Mouse (Mus musculus) splenic B cell, adult 2 months (primary cell): ENCODE data around the gene Fbrsl1.

Experiments
- DNase-seq: peaks from one replicate; pipeline ENCODE4 v3.0.0-alpha.2; 2011; ENCODE audit warnings: low read depth, low spot score
- H3K27me3 ChIP-seq: 2 replicates; pipeline ENCODE4 v1.6.1; 2012; ENCODE audit warnings: mild to moderate bottlenecking, low read length, moderate library complexity, mixed read lengths; ENCODE audit not compliant: control insufficient read depth, poor library complexity, insufficient read depth, severe bottlenecking
- H3K36me3 ChIP-seq: 2 replicates; pipeline ENCODE4 v1.6.1; 2012; ENCODE audit warnings: mild to moderate bottlenecking, low read length, moderate library complexity, mixed read lengths; ENCODE audit not compliant: control insufficient read depth, poor library complexity, insufficient read depth, severe bottlenecking

Gene Fbrsl1

DNA sequence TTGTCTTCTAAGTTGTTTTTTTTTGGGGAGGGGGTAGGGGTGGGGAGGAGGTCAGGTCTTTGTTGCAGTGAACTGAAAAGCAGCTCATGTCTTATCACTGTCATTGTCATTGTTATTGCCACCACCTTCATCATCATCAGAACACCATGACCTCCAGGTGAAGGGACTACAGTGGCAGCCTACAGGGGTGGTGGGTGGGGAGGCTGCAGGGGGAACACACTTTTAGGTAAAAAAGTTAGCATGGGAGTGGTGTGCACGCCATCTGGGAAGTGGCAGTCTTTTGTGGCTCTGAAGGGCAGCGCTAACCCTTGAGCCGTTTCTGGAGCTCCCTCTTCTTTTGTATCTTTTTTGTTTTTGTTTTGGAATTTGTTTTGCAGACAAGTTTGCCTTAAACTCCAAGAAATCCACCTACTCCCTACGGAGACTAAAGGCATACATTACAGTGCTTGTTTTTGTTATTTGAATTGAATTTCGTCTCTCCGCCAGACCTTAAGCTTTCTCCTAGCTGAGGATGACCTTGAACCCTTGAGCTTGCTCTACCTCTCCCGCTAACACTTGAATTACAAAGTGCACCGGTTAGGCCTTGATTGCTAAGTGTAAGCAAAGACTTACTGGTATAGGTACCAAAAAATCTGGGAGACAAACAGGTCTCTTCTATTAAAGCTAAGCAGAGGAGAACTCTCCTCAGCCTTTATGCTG, 21.1 kb upstream of the Fbrsl1 start:
- Histone ChIP-seq H3K36me3 (no peaks in the 10 kb centered on the region), H3K27me3 (no peaks in the 10 kb centered on the region)
- no peak for DNase-seq

DNA sequence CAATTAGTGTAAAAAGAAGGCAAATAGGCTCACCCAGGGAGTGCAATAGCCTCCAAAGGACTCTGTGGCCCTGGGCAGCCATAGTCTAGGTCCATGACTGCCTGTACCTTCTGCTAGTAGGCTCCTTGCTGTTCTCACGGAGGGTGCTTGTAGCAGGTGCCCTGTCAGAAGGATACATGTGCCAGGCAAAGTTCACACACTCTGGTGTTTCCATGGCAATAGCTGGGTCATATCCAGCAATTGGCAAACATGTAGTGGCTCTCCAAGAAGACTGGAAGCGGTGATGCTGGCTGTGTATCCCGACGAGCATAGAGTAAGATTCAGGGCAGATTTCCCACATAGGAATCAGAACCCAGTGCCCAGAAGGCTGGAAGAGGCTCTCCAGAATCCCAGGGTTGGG, 20.0 kb upstream of the Fbrsl1 start:
- Histone ChIP-seq H3K27me3 (no peaks in the 10 kb centered on the region), H3K36me3 (no peaks in the 10 kb centered on the region)
- no peak for DNase-seq

DNA sequence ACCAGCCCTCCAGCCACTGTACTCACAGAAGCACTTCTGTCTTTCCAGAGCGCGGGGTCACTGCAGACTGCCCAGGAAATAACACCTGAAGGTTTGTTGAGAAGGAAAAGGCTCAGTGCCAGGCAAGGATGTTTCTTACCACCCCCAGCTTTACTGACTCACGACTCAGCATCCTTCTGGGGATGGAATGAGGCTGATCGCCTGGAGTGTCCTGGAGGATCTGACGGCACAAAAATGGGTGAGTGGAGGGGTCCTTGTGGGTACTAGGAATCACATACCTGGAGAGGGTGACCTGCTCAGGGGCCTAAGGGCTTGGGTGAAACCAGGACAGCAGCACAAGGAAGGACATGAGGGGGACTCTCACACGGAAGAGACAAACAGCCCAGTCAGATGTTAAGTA, 19.4 kb upstream of the Fbrsl1 start:
- no peaks in the 10 kb centered on the region for H3K27me3 ChIP-seq
- DNase-seq, result no peak

DNA sequence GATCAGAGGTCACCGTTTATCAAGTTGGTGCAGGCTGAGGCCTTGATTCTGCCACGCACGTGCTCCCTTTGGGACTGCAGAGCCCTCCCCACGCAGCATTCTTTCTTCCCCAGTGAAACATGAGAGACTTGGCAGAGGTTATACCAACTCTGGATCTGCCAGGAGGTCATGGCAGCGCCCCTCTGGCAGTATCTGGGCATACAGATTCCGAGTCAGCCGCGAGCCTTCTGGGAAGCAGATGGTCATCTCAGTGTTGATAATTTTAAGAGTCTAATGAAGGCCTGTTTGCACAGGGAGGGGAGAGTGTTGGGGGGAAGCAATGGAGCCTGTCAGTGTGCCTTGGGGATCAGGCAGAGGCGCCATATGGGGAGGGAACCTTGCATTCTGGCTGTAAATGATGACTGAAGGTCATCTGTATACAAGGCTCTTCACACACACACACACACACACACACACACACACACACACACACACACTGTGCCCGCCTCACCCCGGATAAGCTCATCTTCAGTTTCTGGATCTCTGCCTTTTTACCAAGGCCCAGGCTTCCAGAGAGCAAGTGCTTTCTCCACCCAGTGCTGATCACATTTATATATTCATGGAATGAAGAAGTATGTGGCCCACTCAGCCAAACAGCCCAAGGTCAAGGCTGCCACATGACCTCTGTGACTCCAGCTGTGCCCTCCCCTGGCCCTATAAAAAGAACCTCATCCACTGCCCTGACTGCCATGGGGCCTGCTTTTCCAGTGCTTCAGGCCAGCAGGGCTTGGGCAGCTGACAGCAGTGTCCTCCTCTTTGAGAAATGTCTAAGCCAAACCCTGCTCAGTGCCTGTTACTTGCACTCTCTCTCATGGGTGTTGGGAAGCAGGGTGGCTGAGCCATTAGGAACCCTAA, 18.5 kb upstream of the Fbrsl1 start:
- H3K27me3 ChIP-seq, result no peaks in the 10 kb centered on the region
- no peaks in the 10 kb centered on the region for H3K36me3 ChIP-seq
- no peak for DNase-seq

More for the DNA sequence above, 19.4 kb upstream of the Fbrsl1 start:
- no peaks in the 10 kb centered on the region for H3K36me3 ChIP-seq

DNA sequence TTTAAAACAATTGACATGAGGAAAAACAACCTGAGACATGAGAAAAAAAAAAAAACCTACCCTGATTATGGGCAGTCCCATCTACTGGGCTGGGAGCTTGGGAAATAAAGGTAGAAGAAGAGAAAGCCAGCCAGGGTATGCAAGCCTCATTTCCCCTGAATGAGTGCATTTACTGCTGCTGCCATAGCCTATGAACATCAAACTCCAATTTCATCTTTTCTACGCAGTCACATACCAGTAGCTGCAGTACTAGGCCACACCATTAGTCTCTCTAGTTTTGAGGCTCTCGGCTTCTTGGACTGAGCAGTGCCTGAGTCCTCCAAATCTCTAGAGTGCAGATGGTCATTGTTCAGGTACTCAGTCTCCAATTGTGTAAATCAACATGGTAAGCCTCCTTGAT, 14.3 kb upstream of the Fbrsl1 start:
- no peak for DNase-seq

DNA sequence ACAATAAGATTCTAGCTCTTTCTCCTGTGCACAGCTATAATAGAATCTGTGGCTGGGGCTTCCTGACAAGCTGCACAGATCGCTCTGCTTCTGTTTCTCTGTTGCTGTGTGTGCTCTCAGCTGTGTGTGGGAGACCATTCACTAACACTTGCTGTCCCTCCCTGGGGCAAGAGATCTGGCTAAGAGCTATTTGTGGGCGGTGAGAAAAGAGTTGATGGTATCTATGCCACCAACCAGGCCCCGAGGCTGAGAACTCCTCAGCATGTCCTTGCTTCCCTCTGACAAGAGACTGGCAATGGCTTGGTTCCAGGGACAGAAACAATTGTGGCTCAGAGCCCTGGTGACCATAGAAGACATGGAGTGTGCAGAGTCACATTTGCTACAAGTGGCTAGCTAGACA, 10.6 kb upstream of the Fbrsl1 start:
- no peaks in the 10 kb centered on the region for H3K36me3 ChIP-seq
- no peak for DNase-seq
- no peaks in the 10 kb centered on the region for H3K27me3 ChIP-seq

More for the DNA sequence above, 14.3 kb upstream of the Fbrsl1 start:
- Histone ChIP-seq H3K36me3 (no peaks in the 10 kb centered on the region), H3K27me3 (no peaks in the 10 kb centered on the region)

DNA sequence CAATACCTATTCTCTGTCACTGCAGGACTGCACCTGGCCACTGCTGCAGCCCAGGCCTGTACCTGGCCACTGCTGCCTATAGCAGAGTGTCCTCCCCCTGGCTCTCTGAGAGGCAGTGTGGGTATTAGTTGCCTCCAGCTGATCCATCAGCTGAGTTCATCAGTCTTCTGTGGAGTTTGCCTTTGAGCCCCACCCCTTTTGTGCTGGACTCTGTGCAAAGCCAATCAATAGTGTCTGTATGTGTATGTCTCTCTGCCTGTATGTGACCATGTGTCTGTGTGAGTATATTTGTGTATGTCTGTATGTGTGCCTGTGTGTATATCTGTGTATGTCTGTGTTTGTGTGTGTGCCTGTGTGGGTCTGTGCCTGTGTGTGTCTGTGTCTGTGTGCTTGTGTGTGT, 7.0 kb upstream of the Fbrsl1 start:
- H3K36me3 ChIP-seq, result no peaks in the 10 kb centered on the region
- no peaks in the 10 kb centered on the region for H3K27me3 ChIP-seq
- no peak for DNase-seq

DNA sequence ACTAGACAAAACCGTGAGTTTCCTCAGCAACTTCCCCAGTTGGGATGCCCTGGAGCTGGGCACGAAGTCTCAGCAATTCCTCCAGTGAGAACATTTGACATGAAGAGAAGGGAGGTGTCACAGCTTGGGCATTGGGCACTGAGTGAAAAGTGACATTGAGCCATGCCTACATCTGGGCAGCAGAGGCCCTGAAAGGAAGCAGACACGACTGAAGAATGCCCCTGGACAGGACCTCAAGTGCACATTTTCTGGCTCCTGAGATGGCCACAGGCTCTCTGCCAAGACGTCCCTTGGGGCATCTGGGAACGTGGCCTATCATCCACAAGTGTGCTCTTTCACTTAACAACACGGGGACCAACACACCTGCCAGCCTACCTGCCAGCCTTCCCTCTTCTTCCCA, 991 bp upstream of the Fbrsl1 start:
- Histone ChIP-seq H3K36me3 (no peaks in the 10 kb centered on the region), H3K27me3 (no peaks in the 10 kb centered on the region)
- no peak for DNase-seq

DNA sequence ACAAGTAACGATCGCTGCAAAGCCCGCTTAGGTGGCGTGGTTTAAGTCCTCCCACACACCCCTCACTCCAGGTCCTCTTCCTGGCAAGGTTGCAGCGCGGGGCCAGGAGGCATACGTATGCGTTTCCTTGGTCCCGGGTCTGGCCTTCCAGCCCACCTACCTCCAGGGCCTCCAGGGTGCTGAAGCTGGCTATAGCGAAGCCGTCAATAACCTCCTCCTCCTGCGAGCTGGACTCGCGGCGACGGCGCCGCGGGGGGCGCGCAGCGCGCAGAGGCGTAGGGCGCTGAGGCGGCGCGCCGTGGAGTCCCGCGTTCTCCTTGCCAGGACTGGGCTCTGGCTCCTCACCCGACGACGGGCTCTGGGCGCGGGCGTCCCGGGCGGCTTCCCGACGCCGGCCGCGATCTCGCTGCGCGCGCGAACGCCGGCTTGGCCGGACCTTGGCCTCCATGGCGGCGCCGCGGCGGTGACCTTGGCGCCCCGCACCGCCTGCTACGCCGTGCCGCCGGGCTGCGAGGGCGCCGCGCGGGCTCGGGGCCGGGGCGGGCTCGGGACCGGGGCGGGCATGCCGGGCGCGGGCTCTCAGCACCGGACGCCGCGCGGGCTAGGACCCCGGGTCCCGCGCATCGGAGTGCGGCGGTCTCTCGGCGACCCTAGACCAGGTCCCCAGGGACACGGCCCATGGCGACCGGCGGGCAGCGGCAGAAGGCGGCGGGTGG, 425 bp downstream of the Fbrsl1 start:
- DNase-seq, result peak; percentile 44
- Histone ChIP-seq H3K27me3 (no peaks in the 10 kb centered on the region), H3K36me3 (no peaks in the 10 kb centered on the region)

DNA sequence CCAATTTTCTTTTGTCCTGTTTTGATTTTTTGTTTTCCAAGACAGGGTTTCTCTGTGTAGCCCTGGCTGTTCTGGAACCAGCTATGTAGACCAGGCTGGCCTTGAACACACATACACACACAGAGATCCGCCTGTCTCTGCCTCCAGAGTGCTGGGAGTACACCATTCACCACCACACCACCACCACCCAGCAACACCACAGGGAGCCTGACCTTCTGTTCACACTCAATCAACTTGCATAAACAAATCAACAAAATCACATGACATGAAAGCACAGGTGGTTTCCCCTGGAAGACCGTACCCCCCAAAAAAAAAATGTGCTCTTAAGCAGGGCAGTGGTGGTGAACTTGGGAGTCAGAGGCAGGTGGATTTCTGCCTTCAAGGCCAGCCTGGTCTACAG, 3.8 kb downstream of the Fbrsl1 start:
- no peak for DNase-seq
- Histone ChIP-seq H3K27me3 (no peaks in the 10 kb centered on the region), H3K36me3 (no peaks in the 10 kb centered on the region)

DNA sequence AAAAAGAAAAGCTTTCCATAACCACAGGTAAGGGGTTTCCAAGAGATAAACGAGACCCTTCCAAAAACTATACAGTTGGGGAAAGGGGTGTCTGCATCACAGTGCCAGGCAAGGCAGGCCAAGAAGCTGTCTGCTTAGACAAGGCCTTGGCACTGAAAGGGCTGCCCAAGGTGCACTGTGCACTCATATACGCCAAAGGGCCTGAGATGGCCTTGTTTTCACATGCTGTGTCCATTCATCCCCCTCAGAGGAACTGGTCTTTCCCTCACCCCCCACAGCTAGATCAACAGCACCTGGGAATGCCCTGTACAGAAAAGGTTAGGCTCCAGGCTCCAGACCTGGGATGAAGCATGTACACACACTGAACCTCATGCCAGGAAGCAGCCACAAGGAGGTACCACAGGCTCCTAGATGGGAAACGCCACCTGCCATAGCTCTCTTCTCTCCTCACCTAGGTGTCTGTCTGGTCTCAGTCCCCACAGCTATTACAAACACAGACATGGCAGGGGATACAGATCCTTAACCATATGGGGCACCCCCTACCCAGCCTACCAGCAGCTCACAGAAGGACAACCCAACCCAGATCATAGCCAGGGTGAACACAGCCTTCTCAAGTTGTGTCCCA, 5.2 kb downstream of the Fbrsl1 start:
- no peak for DNase-seq
- Histone ChIP-seq H3K27me3 (no peaks in the 10 kb centered on the region), H3K36me3 (no peaks in the 10 kb centered on the region)

DNA sequence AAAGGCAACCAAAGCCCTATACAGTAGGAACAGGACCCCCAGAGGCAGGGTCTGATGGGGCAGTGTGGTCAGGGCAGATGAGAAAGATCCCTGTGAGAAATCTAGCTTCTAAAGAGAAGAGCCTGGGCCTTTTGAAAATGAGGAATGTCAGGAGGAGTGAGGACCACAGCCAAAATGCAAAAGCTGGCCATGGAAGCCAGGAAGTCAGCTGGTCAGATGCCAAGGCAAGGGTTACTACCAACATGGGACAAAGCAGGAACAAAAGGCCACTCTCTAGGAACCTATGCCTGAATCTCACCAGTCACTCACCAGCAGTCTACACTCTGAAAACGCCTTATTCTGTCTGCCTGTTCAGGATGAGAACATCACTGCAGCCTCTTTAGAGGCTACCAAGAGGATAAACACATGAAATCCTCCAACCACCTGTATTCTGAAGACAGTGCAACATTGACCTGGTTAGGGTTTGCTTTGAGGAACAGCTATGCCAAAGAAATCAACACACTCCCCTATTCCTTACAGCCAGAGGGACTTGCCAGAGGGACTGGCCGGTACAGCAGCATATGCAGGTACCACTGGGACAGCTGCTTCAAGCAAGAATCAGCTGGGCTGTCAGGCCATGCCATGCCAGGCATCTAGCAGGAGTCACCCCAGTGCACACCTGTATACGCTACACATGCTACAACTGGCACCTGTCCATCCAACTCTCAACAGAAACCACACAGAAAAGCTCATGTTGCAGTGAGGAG, 8.6 kb downstream of the Fbrsl1 start:
- no peak for DNase-seq
- H3K36me3 ChIP-seq, result no peaks in the 10 kb centered on the region
- no peaks in the 10 kb centered on the region for H3K27me3 ChIP-seq

DNA sequence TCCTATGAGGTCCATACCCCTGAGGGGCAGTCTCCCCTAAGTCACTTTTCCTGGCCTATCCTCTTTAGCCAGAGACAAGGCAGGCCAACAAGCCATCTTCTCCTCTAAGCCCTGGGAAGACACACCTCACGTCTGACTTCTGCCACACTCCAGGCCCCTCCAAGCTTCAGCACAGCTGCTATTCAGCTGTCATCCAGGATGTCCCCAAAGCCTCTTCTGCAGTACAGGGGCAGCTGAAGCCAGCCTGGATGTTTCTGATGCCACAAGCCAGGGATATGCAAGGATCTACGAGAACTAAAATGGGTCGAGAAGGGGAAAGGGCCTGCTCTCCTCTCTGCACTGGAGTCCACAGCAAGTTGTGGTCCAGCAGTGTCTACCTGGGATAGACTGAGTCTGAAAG, 9.7 kb downstream of the Fbrsl1 start:
- no peaks in the 10 kb centered on the region for H3K36me3 ChIP-seq
- no peaks in the 10 kb centered on the region for H3K27me3 ChIP-seq
- DNase-seq, result no peak

DNA sequence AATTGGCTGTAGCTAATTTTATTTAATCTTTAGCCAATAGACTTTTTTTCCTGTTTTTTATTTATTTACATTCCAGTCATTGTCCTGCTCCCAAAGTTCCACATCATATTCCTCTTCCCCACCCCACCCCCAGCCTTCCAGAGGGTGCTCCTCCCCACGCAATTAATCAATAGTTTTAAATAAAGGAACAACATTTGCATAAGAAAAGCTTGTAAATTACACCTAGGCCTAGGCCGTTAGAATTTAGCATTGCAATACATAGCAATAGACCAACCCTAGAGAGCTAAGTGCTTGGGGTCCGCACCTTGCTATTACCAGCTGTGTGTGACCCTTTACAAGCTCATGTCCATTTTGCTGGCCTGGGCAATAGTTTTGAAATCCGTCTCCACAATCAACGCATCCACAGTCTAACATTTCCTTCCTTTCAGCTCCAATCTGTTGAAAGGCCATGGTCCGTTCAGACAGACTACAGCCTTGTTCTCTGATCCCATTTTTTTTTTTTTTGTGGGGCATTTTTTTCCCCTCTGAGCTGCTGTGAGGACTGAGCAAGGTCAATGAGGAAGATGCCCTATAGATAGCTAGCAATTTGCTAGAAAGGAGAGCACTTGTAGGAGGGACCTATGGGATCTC, 10.6 kb downstream of the Fbrsl1 start:
- H3K36me3 ChIP-seq, result no peaks in the 10 kb centered on the region; the same call in 1 of the 2 replicates
- no peaks in the 10 kb centered on the region for H3K27me3 ChIP-seq
- DNase-seq, result no peak
